Mouse (Mus musculus): ENCODE measurements around the gene H1foo. TPM values are rescaled to one million over a fixed set of nuclear protein-coding genes. Genes with fewer than 3 reads are reported as not detected.
A peak's percentile ranks its signal among the peaks of the same experiment; 100 is the strongest.

H1foo gene
- total RNA-seq, 2 experiments from 2014 or later, result not detected

DNA sequence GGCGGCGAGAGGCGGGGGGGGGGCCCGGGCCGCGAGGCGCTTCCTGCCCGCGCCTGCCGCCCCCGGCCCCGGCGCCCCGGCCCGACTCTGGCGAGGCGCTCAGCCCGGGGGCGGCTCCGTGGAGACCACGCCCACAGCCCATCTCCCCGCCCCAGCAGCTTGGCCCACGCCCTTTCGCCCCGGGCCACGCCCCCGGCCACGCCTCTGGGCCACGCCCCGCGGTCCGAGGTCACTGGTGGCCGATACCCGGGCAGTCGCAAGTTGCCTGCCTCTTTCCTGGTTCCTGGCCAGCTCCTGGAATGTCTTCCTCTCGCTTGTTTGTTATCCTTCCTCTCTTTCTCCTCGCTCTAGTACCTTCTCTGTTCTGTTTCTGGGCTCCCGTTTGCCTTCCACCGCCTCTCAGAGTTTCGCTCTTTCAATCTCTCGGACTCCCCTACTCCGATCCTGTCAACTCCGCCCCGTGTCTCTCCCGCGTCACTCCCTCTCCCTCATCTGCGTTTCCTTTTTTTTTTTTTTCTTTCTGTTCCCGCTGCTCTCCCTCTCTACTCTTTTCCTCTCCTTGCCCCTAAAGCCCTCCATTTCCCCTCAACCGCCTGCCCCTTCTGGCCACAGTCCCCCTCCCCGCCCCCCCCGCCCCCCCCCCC, 50.3 kb downstream of the H1foo start, which contains the start of gene Plxnd1:
Gene Plxnd1 (minus strand): TSS at position 129 of the 644 bp plus-strand sequence.
- intact Hi-C loops (cut with DNase I), result loop anchor here (1.0 to 5.0 kb wide), 2 partner anchors 12 to 143 kb away; partner anchors contain the start of genes Ift122 and Mbd4
- DNase-seq, result peak; percentile 97 to 98

DNA sequence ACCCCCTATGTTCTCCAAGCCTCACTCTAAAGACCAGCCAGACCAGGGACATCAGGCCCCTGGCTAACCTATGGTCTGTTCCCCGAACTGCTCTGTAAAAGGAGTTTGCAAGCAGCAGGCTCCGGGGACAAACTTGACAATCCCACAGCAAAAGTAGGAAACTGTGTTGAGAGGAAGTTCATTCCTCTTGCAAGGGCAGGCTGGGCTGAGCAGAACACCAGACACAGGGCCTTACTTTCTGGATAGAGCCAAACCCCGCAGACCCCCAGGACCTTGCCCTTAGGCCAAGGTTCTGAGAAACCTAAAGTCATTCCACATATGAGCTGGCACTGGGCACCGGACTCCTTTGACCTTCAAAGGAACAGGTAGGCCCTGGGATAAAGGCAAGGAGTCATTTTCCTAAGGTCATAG, 50.8 kb downstream of the H1foo start:
- DNase-seq, result no peak
- intact Hi-C loops (cut with DNase I), result loop anchor here (1.0 kb wide), 1 partner anchor 12 kb away; no protein-coding TSS in a partner anchor

DNA sequence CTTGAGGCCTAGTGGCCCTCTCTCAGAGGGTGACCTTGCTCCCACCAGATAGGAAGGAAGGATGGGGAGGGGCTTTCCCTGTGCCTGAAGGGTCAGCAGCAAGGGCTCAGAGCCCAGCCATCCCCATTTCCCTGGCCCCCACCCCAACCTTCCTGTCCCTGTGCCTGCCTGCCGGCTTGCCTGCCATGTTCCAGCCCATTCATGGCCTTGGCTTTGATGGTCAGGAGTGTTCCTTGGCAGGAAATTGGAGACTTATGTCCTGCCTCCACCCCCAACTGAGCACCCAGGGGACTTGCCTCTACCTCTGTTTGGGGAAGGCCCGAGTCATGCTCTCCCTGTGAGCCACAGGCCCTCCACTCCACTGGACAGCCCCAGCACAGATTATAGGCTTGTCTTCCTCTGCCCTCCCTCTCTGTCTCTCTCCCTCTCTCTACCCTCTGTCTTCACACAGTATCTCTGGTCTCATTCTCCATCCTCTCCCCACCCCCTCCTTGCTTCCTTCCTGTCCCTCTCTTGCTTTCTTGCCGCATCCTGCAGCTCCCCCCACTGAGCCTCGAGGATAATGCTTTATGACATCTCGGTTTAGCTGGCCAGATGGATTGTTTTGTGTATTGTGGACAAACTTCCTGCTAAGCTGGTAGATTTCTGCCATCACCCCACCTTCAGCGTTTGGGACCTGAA, 51.6 kb downstream of the H1foo start:
- peak; percentile 61 to 72 for DNase-seq
- intact Hi-C loops (cut with DNase I), result no loop called here

DNA sequence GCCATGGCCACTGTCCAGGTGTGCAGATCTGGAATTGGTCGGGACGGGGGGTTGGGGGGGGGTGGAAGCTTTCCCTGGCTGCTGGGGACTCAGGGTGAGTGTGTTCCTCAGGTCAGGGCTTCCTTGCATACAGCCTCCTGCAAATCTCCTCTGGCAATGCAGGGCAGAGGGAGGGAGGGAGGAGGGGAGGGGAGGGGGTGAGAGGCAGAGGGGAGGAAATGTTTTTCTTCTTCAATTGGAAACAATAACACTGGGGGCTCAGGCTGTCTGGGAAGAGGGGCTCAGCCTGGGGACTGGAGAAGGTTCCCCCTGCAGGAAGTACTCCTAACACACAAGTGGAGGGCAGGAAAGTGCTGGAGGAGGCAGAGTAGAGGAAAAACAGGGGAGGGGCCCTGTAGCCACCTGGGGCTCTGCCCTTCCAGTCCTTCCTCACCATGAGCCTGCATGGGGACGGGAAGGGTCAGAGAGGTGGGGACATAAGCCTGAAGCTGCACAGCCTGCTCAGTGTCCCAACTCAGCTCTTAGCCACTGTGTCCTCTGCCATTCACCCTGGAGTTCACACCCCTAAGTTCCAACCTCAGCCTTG, 53.1 kb downstream of the H1foo start:
- intact Hi-C loops (cut with DNase I), result no loop called here
- peak in 1 of 2 experiments; percentile 16 for DNase-seq

DNA sequence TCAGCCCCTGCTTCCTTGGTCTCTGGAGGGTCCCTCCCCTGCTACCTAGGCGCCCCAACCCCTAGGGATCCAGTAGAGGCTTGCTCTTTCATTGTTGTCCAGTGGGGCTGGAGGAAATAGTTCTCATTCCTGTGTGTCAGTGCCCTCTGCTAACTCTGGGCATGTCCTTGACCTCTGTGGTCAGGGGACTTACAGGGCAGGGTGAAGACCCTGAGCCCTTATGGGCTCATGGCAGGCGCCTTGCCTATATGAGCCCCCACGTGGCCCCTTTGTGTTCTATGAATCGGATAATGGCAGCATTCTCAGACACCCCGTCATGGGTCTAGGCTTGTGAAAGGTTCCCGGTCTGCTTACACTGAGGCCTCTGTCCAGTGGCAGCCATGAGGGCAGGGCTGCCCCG, 54.0 kb downstream of the H1foo start:
- intact Hi-C loops (cut with DNase I), result no loop called here
- no peak for DNase-seq

DNA sequence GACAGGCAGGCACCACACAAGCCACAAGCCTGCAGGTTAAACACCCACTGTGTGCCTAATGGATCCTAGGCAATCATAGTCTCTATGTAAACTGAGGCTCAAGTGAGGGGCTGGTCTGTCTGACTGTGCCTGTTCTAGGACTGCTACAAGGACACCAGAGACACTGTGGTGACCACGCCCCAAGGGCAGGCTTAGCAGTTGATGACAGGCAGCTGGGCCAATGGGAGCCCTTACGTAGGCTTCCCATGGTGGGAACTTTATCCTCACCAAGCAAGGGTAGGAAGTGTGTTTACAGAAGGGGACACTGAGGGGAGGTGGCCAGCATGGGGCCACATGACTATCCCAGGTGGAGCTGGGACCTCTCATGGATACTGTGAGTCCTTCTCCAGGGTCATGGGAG, 54.5 kb downstream of the H1foo start:
- DNase-seq, result peak in 1 of 2 experiments; percentile 23
- intact Hi-C loops (cut with DNase I), result no loop called here

Other genes starting within 250 kb of the H1foo start
- gene Tmem40, start 182.5 kb upstream of the H1foo start, total RNA-seq (2021), result under 1 TPM in 1 of 2 experiments, not detected in 1; 0.36 TPM
- 10 to 100 TPM; 64.5 to 71.6 TPM for gene Cand2, start 170.4 kb upstream of the H1foo start, total RNA-seq (2021)
- gene Rpl32, start 136.2 kb upstream of the H1foo start, total RNA-seq (2021), result 100 to 1,000 TPM; 618 to 675 TPM
- gene Efcab12, start 106.5 kb upstream of the H1foo start, total RNA-seq (2021), result under 1 TPM; 0.56 to 0.76 TPM
- 1 to 10 TPM; 1.7 to 2.1 TPM for gene Mbd4, start 91.6 kb upstream of the H1foo start, total RNA-seq (2021)
- gene Ift122, start 91.5 kb upstream of the H1foo start, total RNA-seq (2021), result 10 to 100 TPM; 13.2 to 18.6 TPM
- gene Rho, start 13.2 kb upstream of the H1foo start, total RNA-seq (2021), result under 1 TPM; 0.07 to 0.12 TPM
- 100 to 1,000 TPM; 113 to 133 TPM for gene Plxnd1, start 50.1 kb downstream of the H1foo start, total RNA-seq (2021)
- gene Tmcc1, start 248.5 kb downstream of the H1foo start, total RNA-seq (2021), result 10 to 100 TPM; 28.7 to 31.2 TPM